Mouse (Mus musculus): ENCODE results near the gene Ppp1r11. TPM values are rescaled to one million over a fixed set of nuclear protein-coding genes. Genes with fewer than 3 reads are reported as not detected.

The Ppp1r11 gene
- polyA plus RNA-seq (2012; rRNA removed; ENCODE audit: low replicate concordance), result 21.9 and 27.9 TPM in 2 replicates

GRCm38 (mm10) chr17:36950981-36951947 lies at the start of gene Ppp1r11:
Gene Ppp1r11 (minus strand): TSS chr17:36951741.

GRCm38 (mm10) chr17:37000863-37001262 lies 49.3 kb upstream of the Ppp1r11 start, which contains the start of gene Zfp57:
Gene Zfp57 (plus strand): TSS chr17:37001163.

GRCm38 (mm10) chr17:36989437-36989836 lies 37.9 kb upstream of the Ppp1r11 start, which contains the start of gene H2-M5:
Gene H2-M5 (minus strand): TSS chr17:36989537.

GRCm38 (mm10) chr17:36981221-36981813 lies 29.8 kb upstream of the Ppp1r11 start, which contains the start of gene 2410137M14Rik:
Gene 2410137M14Rik (minus strand): TSS chr17:36981237.

DNA sequence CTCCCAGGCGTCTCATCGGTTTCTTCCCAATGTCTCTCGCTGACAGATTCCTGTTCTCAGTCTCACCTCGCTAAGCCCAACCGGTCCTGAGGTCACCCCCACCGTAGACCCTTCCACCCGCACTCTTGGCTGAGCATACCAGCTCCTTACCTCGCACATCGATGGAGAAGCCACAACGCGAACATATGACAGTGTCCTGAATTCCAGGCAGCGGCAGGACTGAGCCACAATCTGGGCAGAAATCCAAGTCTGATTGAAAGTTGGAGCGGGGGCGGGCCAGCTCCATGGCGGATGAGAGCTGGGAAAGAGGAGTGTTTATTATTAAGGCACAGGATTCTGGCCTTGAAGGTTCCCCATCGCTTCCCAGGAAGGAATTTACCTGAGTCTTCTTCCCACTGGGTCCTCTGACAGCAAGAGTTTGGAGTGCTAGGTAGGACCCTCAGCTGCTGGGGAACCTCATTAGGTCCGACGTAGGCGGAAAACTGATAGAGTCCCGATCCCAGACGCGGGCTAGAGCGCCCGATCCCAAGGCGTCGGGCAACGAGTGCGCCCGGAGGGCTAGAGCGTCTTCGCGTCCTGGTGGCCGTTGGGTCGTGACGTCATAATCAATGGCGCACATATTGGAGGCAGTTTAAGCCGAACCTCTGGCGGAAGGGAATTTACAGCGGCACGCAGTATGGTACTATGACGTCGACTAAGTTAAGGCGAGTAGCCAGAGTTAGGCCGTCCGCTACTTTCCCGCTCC lies 6.6 kb upstream of the Ppp1r11 start, which contains the start of the genes Znrd1 and Znrd1as:
Gene Znrd1 (minus strand): TSS at position 561 of the 745 bp plus-strand sequence.
Gene Znrd1as (plus strand): TSS at position 594 of the 745 bp plus-strand sequence.

GRCm38 (mm10) chr17:36942791-36943471 lies 8.6 kb downstream of the Ppp1r11 start, which contains the start of gene Rnf39:
Gene Rnf39 (plus strand): TSS chr17:36942918.

Other genes with a start within 250 kb of the Ppp1r11 start
- not detected in 2 replicates for gene H2-M10.5, start 178.8 kb downstream of the Ppp1r11 start, polyA plus RNA-seq (2012; rRNA removed; ENCODE audit: low replicate concordance)
- not detected in 2 replicates for gene H2-M10.6, start 139.6 kb downstream of the Ppp1r11 start, polyA plus RNA-seq (2012; rRNA removed; ENCODE audit: low replicate concordance)
- gene Trim26, start 114.6 kb downstream of the Ppp1r11 start, polyA plus RNA-seq (2012; rRNA removed; ENCODE audit: low replicate concordance), result 26.0 and 26.5 TPM in 2 replicates
- 7.4 and 33.1 TPM in 2 replicates for gene Trim15, start 84.5 kb downstream of the Ppp1r11 start, polyA plus RNA-seq (2012; rRNA removed; ENCODE audit: low replicate concordance)
- gene Trim10, start 82.2 kb downstream of the Ppp1r11 start, polyA plus RNA-seq (2012; rRNA removed; ENCODE audit: low replicate concordance), result 0.05 TPM in 1 of 2 replicates, not detected in the other
- 15.0 and 31.3 TPM in 2 replicates for gene Trim40, start 61.6 kb downstream of the Ppp1r11 start, polyA plus RNA-seq (2012; rRNA removed; ENCODE audit: low replicate concordance)
- gene Trim31, start 53.6 kb downstream of the Ppp1r11 start, polyA plus RNA-seq (2012; rRNA removed; ENCODE audit: low replicate concordance), result 26.5 and 31.2 TPM in 2 replicates
- gene Rnf39, start 8.8 kb downstream of the Ppp1r11 start, polyA plus RNA-seq (2012; rRNA removed; ENCODE audit: low replicate concordance), result 4.6 and 6.2 TPM in 2 replicates
- 16.1 and 17.6 TPM in 2 replicates for gene Znrd1, start 6.8 kb upstream of the Ppp1r11 start, polyA plus RNA-seq (2012; rRNA removed; ENCODE audit: low replicate concordance)
- 0.25 and 0.28 TPM in 2 replicates for gene Znrd1as, start 6.9 kb upstream of the Ppp1r11 start, polyA plus RNA-seq (2012; rRNA removed; ENCODE audit: low replicate concordance)
- gene 2410137M14Rik, start 29.5 kb upstream of the Ppp1r11 start, polyA plus RNA-seq (2012; rRNA removed; ENCODE audit: low replicate concordance), result not detected in 2 replicates
- gene H2-M5, start 37.8 kb upstream of the Ppp1r11 start, polyA plus RNA-seq (2012; rRNA removed; ENCODE audit: low replicate concordance), result 0.19 TPM in 1 of 2 replicates, not detected in the other
- gene Zfp57, start 49.4 kb upstream of the Ppp1r11 start, polyA plus RNA-seq (2012; rRNA removed; ENCODE audit: low replicate concordance), result 0.64 and 1.1 TPM in 2 replicates
- not detected in 2 replicates for gene Mog, start 71.7 kb upstream of the Ppp1r11 start, polyA plus RNA-seq (2012; rRNA removed; ENCODE audit: low replicate concordance)
- 5.3 and 11.2 TPM in 2 replicates for gene Gabbr1, start 94.2 kb upstream of the Ppp1r11 start, polyA plus RNA-seq (2012; rRNA removed; ENCODE audit: low replicate concordance)
- not detected in 2 replicates for gene Olfr90, start 136.8 kb upstream of the Ppp1r11 start, polyA plus RNA-seq (2012; rRNA removed; ENCODE audit: low replicate concordance)
- not detected in 2 replicates for gene Olfr91, start 146.5 kb upstream of the Ppp1r11 start, polyA plus RNA-seq (2012; rRNA removed; ENCODE audit: low replicate concordance)
- gene Olfr92, start 168.3 kb upstream of the Ppp1r11 start, polyA plus RNA-seq (2012; rRNA removed; ENCODE audit: low replicate concordance), result not detected in 2 replicates
- not detected in 2 replicates for gene Olfr93, start 209.8 kb upstream of the Ppp1r11 start, polyA plus RNA-seq (2012; rRNA removed; ENCODE audit: low replicate concordance)
- 0.11 TPM in 1 of 2 replicates, not detected in the other for gene Ubd, start 242.2 kb upstream of the Ppp1r11 start, polyA plus RNA-seq (2012; rRNA removed; ENCODE audit: low replicate concordance)
- gene Olfr94, start 249.3 kb upstream of the Ppp1r11 start, polyA plus RNA-seq (2012; rRNA removed; ENCODE audit: low replicate concordance), result not detected in 2 replicates